Mouse (Mus musculus) urinary bladder, adult 2 months (tissue): Measurements from ENCODE around the gene Nfix. TPM values are rescaled to one million over a fixed set of nuclear protein-coding genes. Genes with fewer than 3 reads are reported as not detected.

ENCODE experiments used
- DNase-seq: peaks from one replicate; pipeline ENCODE4 v3.0.0; 2022; ENCODE audit warnings: low spot score
- polyA plus RNA-seq: library from polyadenylated mRNA; depleted of rRNA; stranded (reverse); fragments of >200 nt; gene quantifications from 2 replicates; pipeline ENCODE4 v1.2.3, GENCODE M21; 2012; rRNA removed

The Nfix gene
- 21.7 and 77.0 TPM in 2 replicates for polyA plus RNA-seq

DNA sequence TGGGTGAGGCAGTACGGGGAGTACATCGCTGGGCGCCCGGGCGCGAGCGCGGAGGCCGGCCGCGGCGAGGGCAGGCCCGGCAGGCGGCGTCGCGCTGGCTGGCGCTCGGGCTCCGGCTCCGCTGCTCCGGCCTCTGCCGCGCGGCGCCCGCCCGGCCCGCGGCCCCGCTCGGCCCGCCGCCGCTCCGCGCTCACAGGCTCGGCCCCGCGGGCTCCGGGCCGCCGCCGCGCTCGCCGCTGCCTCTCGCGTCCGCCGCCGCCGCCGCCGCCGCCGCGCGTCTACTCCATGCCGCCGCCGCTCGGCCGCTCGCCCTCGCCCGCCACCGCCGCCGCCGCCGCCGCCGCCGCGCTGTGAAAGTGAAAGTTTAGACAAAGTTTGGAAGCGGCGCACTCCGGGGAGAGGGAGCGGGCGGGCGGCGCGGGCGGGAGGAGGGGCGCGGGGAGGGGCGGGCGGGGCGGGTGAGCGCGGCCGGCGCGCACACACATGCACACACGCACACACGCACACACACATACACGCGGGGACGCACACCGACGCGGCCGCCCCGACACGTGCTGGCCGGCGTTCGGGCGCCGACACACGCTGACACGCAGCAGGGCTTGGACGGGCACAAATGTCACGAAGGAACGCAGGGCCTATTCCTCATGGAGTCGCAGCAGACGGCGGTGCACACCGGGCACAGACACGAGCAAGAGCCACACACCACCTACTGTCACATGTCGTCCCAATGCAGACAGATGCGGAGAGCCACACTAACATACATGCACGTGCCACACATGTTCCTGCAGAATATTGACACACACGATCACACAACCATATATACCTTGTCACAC, at the start of gene Nfix:
Nfix (minus strand) TSS at position 346 of the 833 bp plus-strand sequence.
- peak; percentile 60 for DNase-seq

DNA sequence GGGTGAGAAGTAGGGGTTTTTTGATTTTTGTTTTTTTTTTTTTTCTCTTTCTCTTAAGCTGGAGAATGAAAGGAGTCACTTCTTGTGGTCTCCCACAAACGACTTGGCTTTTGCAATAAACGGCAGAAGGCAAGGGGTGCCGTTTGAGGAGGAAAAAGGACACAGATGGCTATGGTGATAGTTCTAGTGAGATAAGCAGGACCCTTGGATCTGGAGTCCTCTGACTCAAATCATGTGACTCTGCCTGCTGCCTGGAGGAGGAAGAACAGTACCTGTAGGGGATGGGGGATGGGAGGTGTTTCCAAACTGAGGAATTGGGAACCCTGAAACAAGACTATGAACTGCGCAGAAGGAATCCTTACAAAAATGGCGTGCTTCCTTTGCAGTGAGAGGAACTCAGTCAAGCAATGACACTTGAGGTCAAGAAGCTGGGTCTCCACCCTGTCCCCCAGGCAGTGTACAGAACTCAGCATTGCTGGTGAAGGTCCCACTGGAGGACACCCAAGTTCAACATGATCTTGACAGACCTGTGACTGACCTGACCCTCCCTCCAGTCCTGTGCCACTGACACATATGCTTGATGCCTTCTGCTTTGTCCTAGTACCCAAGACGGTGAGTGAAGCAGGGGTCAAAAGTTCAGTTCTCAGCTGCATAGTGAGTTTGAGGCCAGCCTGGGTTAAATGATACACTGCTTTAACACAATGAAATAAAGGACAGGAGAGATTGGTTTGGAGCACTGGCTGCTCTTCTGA, 47.7 kb upstream of the Nfix start:
- DNase-seq: no peak

DNA sequence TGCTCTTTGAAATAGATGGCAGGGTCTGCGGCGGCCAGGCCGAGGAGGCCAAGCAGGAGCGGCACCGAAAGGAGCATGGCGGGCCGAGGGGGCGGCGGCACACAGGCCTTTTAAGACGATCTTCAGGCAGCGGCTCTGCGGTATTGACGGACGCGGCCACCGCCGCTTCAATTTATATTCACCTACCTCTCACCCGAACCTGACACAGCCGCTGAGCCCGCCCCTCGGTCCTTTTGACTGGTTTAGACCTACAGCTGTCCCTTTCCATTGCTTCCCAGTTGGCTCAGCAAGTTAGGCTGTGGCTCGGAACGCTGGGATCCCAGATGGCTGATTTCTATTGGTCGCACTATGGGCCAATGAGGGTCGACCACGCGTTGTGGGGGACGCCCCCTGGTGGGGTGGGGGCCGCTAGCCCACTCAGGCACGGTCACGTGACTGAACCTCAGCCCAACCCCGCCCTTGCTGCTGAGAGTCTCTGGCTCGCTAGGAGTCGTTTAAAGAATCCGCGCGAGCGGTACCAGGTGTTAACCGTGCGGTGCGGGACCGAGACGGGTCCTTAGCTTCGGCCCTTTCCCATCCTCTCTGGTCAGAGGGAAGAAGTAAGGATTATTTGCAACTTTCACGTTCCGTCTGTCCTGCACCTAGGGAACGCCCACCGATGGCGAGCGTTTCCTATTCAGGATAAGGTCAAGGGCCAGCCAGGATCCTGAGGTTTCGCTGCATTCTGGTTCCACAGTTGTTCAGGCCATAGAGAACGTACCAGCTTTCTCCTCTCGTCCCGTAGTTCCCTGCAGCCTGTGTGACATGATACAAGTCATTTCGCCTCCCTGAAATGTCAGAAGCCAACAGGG, 46.8 kb upstream of the Nfix start, which contains the start of gene Calr:
Calr (minus strand) TSS at position 213 of the 851 bp plus-strand sequence.
- DNase-seq: peak; percentile 99

DNA sequence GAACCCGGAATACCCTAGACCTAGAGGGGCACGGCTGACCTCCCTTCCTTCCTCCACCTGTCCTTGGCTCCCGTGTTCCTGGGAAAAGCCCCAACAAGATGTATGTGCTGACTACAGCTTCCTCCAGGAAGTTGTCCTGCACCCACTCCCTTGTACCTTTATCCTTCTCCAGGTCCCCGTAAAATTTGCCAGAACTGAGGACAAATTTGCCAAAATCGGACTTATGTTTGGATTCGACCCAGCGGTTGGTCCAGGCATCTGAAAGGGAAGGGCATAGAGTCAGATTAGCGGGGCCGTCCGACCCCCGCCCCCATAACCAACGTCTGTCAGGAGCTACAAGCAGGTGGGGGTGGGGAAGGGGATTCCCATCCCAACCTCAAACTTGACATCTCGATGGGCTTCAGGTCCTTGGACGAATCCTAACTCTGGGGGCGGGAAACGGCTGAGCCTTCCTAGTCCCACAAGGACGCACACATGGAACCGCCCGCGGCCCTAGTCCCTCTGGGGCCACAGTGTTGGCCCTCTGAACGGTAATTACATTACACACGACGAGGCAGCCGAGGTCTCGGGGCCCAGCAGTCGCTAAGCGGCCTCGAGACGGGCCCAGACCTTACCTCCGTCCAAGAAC, 46.1 kb upstream of the Nfix start:
- DNase-seq: no peak

DNA sequence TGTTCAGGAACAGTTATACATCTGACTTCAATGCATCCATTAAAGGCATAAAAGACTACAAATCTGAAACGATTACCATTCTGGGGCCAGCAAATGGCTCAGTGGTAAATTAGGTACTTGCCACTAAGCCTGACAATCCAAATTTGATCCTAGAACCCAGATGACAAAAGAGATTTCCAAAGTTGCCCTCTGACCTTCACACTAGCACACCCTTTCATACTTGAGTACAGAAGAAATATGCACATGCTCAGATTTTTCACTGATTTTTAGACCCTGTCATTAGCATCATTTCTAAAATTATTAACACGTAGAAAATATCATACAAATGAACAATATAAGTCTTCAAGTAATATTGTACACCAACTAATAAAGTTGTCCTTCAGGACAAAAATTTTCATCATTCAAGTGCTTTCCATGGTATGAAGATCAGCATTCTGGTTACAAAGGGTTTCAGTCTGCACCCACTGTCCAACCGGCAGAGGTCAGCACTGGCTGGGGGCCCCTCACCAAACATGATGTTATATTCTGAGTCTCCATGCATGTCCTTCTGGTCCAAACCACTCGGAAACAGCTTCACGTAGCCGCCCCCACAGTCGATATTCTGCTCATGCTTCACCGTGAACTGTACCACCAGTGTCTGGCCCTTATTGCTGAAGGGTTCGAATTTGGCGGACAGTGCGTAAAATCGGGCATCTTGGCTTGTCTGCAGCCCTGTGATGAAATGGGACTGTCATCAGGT, 45.4 kb upstream of the Nfix start:
- DNase-seq: no peak

DNA sequence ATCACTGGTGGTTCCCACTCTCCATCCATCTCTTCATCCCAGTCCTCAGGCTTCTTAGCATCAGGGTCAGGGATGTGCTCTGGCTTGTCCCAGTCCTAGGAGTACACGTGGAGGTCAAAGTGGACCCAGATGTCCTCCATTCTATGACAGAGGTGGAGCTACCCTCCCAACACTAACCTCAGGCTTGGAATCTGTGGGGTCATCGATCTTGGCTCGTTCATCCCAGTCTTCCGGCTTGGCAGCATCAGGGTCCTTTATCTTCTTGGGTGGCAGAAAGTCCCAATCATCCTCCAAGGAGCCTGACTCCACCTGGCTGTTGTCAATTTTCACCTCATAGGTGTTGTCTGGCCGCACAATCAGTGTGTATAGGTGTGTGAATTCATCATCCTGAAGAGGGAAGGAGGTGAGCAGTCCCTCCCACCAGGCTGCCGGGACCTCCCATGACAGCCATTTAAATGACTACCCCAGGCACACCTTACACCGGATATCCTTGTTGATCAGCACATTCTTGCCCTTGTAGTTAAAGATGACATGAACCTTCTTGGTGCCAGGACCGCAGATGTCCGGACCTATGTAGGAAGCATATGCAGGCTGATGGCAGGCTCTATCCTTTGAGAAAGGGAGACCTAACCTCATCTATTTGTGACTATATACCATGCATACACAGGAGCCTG, 44.4 kb upstream of the Nfix start:
- DNase-seq: no peak

DNA sequence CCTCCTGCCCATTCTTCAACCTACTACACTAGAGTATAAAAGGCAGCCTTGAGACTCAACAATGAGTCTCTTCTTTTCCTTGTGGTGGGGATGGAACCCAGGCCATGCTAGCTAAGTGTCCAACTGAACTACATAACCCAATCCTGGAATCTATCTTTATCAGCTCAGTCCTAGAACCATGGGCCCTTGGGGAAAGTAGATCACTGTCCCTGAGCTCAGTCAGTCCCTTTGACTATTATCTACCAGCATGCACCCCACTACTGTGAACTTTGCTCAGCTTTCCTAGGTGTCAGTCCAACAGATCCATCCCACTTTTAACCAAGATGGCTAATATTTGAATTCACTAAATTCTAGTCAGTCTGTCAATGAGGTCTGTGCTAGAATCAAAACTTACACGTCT, 41.4 kb upstream of the Nfix start:
- DNase-seq: no peak

DNA sequence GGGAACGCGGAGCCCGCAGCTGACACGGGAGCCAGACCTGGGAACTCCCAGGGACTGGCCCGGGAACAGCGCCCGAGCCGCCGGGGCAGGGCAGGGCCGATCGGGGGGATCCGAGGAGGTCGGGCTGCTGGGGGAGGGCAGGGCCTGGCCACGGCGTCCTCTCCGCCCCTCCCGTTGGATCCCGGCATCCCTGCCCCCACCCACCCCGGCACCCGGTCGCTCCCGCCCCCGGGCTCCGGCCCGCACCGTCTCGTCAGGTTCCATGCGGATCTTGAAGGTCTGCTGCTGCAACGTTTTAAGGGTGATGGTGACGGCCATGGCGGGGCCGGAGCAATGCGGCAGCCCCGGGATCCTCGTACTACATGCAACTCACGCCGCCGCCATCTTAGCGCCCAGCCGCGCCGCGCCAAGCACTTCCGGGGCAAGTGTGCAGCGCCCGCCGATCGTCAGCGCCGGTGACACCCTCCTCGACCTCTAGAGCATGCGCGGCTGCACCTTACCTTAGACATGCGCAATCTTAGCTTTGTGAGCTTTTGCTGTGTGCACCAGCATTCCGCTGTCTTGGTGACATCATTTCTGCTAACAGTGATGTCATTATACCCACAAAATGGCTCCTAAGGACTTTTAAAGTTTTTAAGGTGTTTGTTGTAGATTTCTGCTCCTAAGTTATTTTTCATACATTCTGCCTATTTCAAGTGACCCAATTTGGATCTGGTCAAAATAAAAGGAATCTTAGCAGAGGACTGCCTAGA, 40.3 kb upstream of the Nfix start, which contains the start of gene Rad23a:
Rad23a (minus strand) TSS at position 418 of the 752 bp plus-strand sequence.
- DNase-seq: peak; percentile 86

DNA sequence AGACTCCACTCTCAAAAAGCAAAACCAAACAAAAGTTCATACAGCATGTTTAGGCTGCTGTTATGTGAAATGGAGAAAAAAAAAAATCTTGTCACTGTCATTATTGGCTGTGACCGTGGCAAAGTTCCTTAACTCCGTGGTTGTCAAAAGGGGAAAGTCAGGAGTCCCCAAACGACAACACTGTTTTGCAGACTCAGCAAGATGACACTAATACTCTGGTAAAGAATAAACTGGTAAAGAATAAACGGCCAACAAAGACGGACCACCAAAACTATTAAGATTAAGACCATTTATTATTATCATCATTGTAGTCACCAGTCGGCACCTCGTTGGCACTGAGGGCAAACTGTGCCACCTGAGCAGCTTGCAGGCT, 39.7 kb upstream of the Nfix start:
- DNase-seq: no peak

DNA sequence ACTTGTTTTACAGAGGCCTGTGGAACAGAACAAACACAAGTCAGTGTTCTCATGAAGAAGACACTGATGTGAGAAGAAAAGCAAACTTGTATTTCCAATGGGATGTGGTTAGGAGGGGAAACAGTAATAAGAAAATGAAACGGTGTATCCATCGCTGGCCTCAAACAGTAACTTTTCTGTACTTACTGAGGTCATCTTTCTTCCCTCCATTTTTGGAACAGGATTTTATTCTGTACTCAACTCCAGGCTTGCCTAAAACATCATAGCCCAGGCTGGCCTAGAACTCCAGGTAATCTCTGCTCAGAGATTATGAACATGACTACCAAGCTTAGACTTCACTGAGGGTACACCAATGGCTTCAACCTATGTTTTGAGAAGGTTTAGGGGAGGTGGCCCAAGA, 39.3 kb upstream of the Nfix start:
- DNase-seq: no peak

DNA sequence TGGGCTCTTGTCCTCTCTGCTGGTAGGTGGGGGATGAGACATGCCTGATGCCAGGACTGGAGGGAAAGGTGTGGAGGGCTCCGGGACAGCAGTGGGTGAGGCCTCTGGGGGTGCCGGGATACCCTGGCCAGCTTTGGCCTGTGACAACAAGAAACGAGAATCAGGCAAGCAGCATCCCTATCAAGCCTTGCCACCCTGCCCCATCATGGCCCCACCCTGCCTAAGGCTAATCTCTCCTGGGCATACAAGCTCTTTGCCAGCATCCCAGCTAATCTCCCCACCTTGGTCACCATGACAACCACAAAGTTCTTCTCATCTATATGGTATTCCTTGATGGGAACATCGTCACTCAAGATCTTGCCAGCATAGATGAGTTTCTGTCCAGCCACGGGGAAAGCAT, 38.4 kb upstream of the Nfix start:
- no peak for DNase-seq

DNA sequence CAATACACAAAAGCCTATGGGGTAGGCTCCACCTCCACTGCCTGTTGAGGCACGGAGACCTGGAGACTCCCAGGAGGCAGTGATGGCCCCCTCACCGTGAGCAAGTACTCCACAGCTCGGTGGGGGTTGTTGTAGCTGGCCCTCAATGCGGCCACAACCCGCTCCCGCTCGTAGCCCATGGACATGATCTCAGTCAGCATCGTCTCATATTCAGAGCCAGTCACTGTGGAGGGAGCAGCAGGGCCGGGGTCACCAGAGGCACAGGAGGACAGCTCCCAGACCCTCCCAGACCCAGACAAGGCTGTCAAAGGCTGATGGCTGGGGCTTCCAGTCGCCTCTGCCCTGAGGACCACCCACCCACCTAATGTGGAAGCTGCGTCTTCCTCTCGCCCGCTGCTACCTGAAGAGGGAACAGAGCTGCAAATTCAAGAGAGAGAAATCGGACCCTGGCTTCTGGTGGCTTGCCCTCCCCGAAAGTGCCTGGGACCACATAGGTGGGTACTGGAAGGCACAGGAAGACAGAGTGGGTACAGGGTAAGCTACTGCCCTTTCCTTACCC, 37.8 kb upstream of the Nfix start:
- no peak for DNase-seq

DNA sequence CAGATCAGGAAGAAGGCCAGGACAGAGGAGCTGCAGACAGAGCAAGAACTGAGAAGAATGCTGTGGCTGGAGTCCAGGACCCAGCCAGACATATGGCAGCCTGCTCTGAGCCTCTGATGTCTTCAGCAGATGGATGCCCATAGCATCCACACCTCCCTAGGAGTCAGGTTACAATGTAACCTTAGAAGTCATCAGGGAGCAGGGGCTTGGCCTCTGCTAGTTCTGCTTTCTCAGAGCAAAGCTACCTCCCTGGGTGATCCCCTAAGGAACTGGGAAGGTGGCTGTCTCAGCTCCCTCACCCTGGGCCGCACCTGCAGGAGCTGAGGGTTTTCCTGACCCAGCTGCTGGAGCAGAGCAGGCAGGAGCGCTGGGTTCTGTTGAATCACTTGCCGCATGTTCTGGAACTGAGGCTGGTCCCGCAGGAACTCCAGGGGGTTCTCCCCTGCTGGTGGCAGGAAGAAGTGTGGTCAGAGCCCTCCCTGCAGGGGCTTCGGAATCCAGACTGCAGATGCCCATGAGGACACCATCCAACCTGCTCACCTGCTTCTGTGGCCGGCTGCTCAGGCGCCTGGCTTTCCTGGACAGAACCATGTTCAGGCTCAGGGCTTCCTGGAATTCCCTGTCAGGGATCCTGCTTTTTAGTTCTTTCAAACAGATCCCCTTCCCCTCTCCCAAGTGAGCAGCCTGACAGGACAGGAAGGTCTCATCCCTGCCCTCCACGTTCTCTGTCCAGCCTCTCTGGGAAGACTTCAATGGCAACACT, 37.2 kb upstream of the Nfix start:
- no peak for DNase-seq

DNA sequence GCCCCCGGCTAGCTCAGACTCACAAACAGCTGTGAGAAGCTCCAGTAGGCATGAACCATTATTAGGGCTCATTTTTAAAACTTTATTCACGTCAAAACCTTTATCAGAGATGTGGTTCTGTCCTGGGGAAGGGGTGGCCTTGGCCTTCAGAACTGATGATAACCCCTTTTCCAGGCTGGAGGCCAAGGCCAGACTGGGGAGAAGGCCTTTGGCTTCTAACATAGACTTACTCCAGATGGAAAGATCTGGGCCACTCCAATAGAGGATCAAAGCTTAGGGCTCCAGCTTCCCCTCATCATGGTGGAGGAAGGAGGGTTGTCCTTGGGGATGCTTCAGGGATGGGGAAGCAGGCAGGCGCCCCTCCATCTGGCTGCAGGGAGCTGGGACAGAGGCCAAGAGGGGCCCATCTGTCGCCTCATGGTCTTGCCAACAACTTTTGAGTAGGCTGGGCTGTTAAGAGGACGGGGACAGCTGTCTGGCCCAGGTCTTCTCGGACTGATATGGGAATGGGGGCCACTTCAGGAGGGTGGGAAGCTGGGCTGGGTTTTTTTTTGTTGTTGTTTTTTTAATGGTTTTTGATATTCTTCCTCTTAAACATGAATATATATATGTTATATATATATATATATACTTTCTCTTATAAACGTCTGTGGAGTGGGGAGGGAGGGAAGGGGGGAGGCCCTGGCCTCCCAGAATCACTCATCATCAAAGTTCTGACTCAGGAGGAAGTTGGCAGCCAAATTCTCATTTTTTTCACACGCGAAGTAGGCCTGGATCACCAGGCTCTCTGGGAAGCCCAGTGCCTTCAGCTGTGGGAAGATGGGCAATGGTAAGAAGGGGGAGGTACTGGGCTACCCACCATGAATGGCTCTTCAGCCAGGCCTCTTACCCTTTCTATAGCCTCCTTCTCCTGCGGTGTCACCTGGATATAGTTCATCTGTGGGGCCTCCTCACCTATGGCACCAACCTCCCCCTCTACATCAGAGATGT, 35.0 kb upstream of the Nfix start:
- no peak for DNase-seq

DNA sequence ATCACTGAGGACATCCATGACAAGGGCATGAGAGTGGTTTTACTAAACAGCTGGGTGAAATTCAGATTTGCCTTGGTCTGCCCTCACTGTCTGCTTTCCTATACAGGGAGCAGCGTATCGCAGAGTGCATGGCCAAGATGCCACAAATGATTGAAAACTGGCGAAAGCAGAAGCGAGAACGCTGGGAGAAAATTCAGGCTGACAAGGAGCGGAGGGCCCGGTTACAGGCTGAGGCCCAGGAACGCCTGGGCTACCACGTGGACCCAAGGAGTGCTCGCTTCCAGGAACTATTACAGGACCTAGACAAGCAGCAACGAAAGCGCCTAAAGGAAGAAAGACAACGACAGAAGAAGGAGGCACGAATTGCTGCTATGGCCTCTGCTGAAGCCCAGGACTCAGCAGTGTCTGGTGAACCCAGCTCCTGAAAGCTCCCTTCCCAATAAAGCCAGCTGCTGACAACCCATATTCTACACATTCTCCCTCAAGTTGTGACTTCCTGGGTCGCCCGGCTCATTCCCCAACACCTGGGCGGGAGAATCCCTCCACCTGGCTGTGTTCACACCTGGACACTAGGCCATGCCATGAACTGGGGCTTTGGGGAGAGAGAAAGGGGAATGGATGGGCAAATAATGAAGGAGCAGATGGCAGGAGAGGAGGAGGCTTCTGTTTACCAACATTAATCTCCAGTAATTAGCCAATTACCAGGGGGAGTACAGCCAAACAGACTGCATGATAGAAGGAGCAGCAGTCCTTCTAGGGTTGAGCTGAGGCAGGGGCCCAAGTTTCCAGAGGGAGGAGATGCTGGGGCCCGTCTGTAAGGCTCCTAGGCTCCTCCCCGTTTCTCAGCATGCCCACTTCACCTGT, 34.1 kb upstream of the Nfix start:
- no peak for DNase-seq
